Mouse (Mus musculus) bone marrow, adult 2 months (tissue): ENCODE data around the gene Gas6.

Source experiments
- CTCF ChIP-seq: fragments of 200-500 bp; IDR thresholded peaks from 2 replicates; pipeline ENCODE4 v1.5.1; 2011; ENCODE audit warnings: low read length, control low read depth; ENCODE audit not compliant: control insufficient read depth, insufficient read depth
- POLR2A ChIP-seq: fragments of 200-500 bp; IDR thresholded peaks from 2 replicates; pipeline ENCODE4 v1.6.1; 2011; ENCODE audit warnings: low read depth, mild to moderate bottlenecking, control low read depth, low read length, borderline replicate concordance; ENCODE audit not compliant: control insufficient read depth

DNA sequence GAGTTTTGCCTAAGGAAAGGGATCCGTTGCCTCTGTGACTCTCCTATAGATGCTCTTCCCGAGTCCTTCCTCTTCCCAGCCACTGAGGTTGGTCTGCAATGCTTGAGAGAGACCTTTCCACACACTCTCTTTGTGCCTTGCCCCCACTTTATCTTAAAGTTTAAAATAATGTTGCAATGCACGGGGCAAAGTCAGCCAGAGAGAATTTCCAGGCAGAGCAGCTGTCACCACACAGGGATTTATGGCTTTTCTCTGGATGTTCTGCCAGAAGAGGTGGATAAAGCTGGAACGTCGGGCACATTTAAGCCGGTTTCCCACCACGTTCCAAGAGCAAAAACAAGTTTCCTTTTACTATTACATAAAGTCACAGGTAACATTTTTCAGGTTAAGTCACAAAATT lies 27.1 kb upstream of the Gas6 start:
- no peak for TF ChIP-seq CTCF
- TF ChIP-seq POLR2A: no peak
